Mouse (Mus musculus): ENCODE measurements around the gene 2210407C18Rik.

The 2210407C18Rik gene

DNA sequence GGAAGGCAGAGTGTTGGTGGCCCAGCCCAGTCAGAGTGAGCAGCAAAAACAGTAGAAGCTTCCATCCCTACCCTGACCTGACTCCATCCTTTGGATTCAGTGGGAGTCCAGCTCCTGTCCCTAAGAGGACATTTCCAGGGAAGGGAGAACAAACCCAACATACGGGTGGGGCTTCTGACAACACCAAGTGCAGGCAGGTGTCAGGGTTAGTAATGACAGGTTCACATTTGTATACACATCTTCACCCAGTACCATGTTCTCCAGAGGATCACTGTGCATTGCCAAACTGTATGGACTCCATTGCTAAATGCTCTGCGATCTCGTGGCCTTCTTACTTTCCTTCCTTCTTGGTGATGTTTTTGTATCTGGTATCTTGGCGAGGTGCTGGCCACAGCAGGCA, at the start of gene 2210407C18Rik:
2210407C18Rik (minus strand) TSS at position 101 of the 400 bp plus-strand sequence.
- DNase-seq (ENCODE audit: low spot score in 2 of 2), result no peak

DNA sequence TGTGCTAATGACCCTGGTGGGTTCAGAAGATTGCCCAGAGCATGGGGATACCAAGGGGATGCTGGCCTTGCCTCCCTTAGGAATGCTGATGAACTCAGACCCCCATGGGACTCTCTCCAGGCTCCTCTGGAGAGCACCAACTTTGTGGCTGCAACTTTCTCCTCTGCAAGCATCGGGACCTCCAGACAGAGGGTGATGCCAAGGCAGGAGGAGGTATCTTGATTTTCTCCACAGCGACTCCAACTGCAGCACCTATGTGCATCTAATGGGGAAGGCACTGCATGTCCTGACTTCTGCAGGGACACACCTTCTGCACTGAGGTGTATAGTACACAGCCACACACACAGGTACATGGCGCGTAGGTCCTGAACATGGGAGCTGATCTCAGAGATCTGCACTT, 42.7 kb upstream of the 2210407C18Rik start, which contains the start of gene Olfr322:
Olfr322 (plus strand) TSS at position 187 of the 400 bp plus-strand sequence.
- DNase-seq (ENCODE audit: low spot score in 2 of 2), result no peak

DNA sequence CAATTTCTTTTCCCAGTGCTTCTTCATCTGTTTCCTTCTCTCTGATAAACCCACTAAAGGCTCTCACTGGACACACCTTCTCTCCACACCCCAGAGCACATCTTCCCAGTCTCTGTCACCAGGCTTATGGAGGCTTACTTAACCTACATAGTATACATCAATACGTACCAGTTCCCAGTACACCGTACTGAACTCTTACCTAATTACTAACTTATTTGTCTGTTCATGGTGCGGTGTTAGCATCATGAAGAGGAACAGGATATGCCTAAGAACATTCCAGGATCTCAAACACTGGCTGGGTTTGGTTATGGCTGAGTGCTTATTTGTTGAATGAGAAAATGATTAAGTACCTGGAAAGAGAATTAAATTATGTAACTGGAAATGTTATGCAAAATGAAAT, 39.3 kb upstream of the 2210407C18Rik start:
- no peak for DNase-seq (ENCODE audit: low spot score in 2 of 2)

DNA sequence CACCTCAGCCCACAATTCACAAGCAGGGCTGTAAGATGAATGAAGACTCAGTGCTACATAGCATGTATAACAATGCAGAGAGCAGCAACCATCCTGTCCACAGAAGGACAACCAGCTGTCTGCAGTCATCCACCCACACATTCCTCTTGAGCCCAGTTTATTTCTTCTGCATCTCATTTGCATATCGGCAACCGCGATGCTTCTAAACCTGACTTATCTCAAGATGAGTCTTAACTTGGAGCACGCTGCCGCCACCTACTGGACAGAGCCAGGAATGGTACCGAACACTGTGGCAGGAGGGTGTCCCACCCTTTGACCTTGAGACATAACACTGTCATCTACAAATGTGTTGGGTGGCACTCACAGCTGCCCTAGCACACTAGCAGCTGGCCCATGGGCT, 27.5 kb upstream of the 2210407C18Rik start:
- DNase-seq (ENCODE audit: low spot score in 2 of 2), result no peak

DNA sequence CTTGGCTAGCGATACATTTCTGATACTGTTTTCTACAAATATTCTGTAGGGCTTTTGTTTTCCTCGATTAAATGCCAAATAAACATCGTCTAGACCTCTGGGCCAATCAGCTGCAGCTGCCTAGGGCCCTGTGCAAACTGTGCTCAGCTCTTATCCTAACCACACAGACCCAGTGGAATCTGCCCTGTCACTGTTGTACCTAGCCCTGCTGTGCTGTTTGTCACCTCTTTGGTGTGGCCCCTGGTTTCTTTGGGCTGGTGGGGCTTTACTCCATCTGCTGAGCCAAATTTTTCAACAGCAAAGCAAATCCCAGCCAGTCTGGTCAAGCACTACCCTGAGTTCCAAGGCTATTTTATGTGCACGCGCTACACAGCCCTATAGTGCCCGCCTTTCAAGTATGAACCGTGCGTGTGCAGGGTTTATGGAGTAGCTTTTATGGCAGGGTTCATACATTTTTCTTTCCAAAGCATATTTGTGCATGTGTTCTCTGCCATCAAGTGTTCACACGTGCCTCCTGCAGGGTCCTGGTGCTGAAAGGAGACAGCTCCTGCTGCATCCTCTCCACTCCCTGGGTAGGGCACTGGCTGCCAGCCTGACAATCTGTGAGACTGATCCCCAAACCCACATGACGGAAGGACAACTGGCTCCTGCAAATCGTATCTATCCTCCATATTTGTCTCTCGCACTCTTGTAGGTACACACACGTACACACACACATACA, 25.9 kb upstream of the 2210407C18Rik start:
- no peak for DNase-seq (ENCODE audit: low spot score in 2 of 2)

DNA sequence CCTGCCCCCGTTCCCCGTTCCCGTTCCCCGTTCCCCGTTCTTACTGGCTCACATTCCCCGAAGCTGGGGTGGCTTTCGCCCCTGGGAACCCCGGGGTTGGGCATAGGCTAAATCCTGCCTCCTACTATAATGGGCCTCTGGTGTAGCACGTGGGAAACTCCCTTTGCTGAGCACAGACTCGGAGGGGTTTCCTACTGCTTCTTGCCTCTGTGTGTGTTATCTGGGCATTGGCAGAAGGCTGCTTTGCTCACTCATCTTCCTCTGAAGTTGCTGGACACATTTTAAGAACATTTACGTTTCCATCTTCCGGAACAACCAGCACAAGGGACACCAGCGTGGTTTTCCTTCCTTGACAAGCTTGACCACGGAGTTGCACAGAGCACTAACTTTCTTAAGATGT, 25.2 kb upstream of the 2210407C18Rik start:
- no peak for DNase-seq (ENCODE audit: low spot score in 2 of 2)

DNA sequence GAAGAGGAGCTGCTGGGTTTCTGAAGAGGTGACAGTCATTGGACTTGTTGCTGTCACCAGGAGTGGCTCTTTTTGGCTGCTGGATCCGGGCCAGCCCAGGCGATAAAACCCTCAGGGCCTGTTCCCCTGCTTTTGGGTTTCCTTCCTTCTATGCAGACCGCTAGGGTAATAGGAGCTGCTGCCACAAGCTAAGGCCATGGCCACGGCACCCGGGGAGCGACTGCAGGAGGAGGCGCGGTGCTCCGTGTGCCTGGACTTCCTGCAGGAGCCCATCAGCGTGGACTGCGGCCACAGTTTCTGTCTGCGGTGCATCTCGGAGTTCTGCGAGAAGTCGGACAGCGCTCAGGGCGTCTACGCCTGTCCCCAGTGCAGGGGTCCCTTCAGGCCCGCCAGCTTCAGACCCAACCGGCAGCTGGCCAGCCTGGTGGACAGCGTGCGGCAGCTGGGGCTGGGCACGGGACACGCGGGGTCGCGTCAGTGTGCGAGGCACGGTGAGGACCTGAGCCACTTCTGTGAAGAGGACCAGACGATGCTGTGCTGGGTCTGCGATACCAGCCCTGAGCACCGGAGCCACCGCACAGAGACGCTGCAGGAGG, 24.5 kb upstream of the 2210407C18Rik start, which contains the start of gene Trim58:
Trim58 (plus strand) TSS at position 194 of the 596 bp plus-strand sequence.
- no peak for DNase-seq (ENCODE audit: low spot score in 2 of 2)

DNA sequence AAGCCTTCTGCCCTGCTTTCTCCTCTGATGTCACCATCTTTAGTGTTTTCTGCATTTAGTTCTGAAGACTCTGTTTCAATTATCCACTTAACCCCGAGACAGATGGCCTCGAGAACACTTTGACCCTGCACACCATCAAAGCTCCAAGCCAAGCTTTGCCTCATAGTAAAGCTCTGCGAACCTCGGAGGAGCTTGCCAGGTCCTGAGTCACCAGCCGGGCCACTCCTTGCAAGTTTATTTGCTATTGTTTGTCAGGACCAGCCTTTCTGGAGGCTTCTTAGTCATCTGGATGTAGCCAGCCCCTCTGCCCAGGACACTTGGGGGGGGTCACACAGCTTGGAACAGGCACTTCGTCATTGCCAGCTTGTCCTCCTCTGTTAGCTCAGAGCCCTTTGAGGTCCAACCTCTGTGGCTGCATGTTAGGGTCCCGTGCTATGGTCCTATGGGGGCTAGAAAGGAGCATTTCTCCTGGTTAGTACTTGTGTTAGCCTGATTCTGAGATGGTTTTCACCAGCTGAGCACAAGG, 22.4 kb upstream of the 2210407C18Rik start:
- DNase-seq (ENCODE audit: low spot score in 2 of 2), result peak in 1 of 2 experiments; percentile 7

DNA sequence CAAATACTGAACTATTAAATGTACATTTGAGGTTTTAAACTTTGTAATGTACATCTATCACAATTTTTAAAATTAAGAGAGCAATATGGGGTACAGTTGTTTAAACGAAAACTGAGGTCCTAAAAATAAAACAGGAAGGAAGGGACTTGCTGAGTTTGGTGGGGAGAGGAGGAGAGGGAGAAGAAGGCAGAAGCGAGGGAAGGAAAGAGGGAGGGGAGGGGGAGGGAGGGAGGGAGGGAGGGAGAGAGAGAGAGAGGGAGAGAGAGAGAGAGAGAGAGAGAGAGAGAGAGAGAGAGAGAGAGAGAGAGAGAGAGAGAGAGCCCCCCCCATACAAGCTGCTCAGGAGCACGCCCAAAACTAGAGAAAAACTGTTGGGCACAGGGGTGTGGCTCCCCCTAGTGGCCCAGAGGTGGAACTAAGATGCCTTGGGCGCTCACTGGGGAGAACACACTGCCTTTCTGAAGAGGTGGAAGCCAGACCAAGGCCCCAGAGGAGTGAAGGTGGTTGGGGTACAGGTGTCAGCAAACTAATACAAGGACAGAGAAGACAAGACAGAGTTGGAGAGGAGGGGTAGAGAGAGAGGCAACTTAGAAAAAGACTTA, 20.6 kb upstream of the 2210407C18Rik start:
- DNase-seq (ENCODE audit: low spot score in 2 of 2), result peak in 1 of 2 experiments; percentile 35

DNA sequence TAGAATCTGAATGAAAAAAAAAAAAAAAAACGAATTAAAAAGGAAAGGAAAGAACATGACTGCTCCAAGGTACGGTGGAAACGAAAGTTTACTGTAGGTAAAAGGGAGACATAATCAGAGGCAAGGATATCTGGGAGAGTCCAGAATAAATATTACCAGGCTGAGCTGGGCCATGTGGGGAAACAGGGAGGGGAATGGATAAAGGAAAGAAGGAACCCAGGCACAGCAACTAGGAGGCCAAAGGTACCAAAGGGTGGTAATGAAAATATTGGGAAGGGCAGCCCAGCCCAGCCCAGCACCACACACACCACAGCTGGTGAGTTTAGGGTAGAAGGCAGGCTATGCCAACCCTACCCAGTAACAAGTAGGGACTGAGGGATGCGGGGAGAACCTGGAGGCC, 19.0 kb upstream of the 2210407C18Rik start:
- no peak for DNase-seq (ENCODE audit: low spot score in 2 of 2)

DNA sequence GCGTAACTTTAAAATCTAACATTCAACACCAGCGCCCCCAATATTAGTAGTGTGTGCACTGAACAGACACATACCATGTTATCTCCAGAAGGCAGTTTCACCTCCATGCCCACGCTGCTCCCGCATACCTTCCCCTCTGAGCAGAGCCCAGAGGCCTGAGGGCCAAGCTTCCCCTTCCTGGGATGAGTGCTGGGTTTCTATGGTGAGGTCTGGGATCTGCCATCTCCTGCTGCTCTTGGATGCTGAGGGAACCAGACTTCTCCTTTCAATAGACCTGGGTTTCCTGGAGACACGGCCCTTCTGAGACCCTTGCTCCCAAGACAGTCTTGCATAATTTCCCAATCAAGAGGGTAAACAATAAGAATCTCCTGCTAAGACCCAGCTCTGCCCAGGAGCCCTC, 14.5 kb upstream of the 2210407C18Rik start, which contains the start of gene Olfr323:
Olfr323 (minus strand) TSS at position 101 of the 400 bp plus-strand sequence.
- no peak for DNase-seq (ENCODE audit: low spot score in 2 of 2)

DNA sequence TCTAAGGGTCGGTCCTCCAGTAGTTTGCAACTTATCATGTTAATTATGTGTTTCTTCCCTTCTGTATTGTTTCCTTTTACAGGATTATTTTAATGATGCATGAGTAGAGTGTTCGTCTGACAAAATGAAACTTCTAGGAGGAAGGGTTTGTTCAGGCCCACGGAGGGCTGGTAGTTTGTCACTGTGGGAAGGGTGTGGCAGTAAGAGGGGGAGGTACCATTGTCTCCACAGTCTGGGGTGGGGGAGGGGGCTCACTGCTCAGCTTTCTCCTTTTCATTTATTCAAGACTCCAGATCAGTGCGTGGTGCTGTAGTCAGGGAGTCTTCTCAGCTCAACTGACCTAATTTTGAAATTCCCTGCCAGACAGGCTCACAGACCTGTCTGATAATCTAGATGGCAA, 10.3 kb upstream of the 2210407C18Rik start:
- DNase-seq (ENCODE audit: low spot score in 2 of 2), result no peak

DNA sequence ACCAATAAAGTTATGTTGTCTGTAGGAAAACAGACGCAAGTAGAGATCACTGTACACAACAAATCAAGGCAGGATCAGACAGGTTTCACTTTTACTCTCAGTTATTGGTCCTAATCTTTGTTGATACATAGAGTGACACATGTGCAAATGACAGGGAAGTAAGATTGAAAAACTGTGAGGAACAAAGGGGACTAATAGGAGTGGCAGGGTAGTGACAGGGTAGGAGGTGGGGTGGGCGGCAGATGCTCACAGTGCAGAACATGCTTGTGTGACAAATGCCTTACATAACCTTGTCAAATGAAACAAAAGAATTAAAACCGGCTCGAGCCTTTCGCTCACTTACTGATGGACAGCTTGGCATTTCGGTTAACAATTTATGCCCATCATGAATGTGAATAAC, 2.9 kb upstream of the 2210407C18Rik start:
- DNase-seq (ENCODE audit: low spot score in 2 of 2), result no peak

DNA sequence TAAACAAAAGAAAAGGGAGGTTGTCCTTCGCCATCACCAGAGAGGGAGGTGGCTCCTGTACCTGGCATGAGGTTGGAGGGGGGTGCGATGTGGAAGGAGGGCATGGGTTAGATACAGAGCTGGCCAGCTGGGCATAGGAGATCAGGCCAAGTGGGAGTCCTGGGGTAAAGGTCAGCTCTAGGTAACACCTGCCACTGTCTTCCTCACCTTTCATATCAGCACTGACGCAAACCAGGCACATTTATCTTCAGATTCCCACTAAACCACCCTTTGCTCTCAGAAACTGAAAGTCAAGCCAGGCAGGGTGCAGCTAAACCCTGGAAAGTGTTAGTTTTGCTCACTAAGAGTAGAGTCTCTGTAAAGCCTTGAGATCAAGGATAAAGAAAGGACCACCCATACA, 2.5 kb upstream of the 2210407C18Rik start:
- peak in 1 of 2 experiments; percentile 16 for DNase-seq (ENCODE audit: low spot score in 2 of 2)

DNA sequence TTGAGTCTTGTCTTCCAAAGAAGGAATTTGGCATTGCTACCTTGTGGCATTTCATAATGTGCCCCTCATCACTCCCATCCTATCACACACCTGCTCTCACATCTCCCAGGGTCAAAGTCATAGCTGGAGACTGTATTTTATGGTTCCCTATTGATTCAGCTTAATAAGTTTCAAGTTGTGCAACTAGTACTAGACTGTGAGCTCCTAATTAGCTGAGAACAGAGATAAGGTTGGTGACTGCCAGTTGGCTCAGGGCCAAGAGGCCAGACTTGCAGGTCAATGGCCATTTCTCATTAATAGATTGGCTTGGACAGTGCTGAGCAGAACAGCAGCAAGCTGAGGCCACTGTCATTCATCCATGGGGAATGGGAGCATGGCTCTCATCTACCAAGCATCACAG, 1.3 kb downstream of the 2210407C18Rik start:
- DNase-seq (ENCODE audit: low spot score in 2 of 2), result no peak

DNA sequence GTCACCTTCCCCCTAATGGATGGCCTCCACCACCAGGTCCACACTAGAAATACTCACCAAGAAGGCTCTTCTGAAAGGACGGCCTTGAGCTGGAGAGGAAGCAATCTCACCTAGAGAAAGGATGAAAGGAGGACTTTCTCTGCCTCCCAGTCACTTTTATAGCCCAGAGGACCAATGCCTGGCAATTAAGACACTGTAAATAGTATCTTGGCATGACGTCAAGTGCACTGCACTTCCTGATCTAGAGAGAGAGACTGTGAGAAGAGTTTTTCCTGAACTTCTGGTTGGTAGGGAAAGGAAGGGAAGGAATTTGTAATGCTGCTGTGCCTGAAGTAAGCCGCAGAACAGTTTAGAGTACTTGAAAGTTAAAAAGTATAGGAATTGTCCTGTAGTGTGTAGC, 2.5 kb downstream of the 2210407C18Rik start:
- DNase-seq (ENCODE audit: low spot score in 2 of 2), result no peak

DNA sequence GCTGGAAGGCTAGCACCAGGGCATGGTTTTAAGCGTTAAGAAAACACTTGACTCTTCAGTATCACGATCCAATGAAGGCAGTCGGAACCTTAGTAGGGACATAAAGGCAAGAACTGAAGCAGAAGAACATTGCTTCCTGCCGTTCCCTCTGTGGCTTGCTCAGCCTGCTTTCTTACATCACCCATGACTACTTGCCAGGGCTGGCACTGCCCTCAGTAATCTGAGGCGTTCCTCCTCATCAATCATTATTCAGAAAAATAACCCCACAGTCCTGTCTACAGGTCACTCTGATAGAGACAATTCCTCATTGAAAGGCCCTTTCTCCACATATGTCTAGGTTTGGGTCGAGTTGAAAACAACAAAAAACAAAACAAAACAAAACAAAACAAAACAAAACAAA, 8.8 kb downstream of the 2210407C18Rik start:
- no peak for DNase-seq (ENCODE audit: low spot score in 2 of 2)

DNA sequence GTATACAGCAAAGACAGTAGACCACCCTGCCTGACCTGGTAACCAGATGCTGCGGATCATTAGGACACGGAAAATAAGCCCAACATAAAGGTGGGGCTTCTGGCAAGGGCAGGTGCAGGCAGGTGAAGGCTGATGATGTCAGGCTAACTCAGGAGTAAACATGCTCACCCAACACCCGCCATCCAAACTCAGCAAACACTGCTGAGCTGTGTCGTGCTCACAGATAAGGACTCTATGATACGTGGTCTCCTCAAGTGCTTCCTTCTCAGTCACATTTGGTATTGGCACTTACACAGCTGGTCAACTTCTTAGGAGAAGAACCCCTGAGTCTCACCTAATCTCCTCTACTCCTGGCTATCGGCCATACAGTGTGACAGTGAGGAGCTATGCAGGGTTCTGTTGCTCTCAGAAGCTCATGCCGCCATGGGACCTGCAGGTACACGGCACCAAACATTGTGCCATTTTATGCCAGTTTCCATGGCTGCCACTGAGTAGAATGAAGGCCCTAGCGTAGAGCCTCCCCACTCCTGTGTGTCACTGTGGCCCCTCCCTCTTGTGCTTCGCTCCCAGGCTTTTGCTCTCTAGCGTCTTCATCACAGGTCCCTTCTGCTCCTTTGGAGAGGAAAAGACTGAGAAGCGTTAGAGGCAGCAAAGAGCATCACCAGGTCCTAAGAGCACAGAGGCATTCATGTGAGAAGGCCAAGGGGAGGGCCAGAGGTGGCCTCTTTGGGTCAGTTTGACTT, 9.5 kb downstream of the 2210407C18Rik start:
- no peak for DNase-seq (ENCODE audit: low spot score in 2 of 2)

DNA sequence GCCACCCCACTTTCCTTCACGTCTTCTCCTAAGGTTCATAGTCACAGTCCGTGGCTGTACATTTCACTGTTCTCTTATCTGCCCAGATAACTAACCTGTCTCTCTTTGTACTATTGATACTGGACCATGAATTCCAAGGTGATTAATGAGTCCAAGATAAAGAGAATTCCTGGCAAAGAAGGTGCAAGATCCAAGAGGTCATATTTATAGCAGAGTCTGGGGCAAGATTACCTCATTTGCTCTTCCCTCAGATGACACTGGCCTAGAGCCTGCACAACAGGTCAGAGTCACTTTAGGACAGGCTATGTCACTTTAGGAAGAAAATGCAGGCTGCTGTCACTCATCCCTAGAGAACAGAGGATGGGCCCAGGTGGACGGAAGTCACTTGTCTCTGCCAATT, 10.6 kb downstream of the 2210407C18Rik start:
- DNase-seq (ENCODE audit: low spot score in 2 of 2), result peak; percentile 6 to 27

DNA sequence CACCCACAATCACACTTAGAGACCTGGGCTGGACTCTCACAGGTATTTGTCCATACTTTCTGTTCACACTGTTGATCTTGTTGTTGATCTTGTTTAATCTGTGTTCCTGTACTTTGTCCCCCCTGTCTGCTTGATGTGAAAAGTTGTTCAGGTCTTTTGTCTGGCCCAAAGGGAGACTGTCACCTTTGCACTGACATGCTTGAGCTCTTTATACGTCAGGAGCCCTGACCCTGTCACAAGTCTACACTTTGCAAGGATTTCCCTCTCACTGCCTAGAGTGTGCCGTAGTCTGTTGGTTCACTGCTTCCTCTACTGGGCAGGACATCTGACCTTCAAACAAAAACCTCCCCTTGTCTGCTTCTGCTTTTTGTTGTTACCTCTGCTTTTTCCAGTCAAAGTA, 11.2 kb downstream of the 2210407C18Rik start:
- no peak for DNase-seq (ENCODE audit: low spot score in 2 of 2)

DNA sequence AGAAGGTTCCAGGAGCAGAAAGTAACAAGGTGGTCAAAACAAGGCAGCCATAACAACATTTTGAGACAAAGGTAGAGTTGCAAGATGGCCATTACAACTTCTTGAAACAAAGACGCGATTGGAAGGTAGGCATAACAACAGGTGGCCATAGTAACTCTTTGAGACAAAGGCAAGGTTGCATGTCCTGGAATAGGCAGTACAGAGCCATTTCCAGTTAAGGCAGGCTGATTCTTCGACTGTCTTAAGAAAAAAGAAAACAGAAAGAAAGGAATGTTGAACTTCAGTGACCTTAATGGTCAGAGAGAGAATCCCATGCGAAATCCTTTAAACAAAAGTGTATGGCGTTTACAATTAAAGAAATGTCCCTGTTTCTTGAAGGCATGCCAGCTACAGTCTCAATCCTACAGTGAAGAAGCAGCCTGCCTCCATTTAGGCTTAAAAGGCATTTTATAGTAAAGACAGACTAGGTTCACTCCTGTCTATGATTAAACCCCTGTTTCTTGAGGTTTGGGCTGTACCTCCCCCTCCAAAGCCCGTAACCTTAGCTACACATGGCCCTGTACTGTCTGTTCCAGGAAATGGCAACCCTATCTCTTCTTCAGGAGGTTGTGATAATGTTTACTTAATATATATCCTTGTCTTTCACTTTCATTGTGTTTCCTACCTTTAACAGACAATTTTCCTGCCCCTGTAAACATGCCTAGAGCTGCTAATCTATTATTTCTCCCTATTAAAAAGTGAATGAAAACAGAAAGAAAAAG, 12.9 kb downstream of the 2210407C18Rik start:
- DNase-seq (ENCODE audit: low spot score in 2 of 2), result no peak

Data from heart, adult 9 months (tissue).